Mouse (Mus musculus): ENCODE measurements around the gene Irf3.
A peak's percentile ranks its signal among the peaks of the same experiment; 100 is the strongest.

Gene Irf3

DNA sequence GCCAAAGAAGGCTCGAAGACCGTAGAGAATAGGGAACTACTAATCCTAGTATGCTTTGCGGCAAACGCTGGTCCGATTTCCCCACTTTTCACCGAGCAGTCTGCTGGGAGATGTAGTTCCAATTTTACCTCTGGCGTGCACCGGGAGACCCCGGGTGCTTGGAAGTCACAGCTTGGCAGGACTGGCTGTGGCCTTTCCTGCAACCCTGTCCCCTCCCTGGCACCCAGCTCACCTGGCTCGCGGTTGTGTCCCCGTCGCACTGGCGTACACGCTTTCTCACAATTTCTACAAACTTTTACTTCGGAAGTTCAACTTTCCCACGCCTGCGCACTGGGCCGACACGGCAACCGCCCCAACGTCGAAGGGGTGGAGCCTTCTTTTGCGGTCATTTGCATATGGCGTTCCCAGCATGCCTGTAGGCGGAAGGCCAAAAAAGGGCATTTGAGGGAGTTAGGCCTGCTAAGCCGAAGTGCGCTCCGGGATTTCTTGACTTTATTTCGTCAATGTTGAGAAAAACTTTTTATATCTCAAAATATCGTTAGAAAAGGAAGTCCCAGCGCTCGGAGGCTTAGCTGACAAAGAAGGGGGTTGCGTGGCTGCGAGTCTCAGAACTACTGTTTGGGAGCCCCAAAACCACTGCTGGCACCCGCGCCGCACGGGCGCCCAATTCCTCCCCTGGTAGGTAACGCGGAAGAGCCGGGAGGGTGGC is at the start of gene Irf3:
Gene Irf3 (plus strand): TSS at position 418 of the 709 bp plus-strand sequence.
- DNase-seq (ENCODE audit: low read depth) = peak; percentile 99

DNA sequence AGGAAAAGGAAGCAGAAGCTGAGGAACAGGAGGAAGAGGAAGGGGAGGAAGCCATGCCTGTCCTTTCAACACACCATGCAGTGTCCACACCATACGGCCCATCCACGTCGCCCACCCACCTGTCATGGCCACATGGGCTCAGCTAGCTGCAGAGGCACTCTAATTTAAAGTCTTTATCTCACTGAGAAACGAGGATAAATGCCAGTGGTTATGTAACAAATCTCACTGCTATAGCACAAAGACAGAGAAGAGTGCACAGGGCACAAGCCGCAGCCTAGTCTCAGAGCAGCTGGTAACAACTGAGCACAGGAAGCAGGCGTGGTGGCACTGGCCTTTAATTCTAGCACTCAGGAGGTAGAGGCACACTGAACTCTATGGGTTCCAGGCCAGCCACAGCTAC is 47.5 kb upstream of the Irf3 start:
- DNase-seq (ENCODE audit: low read depth) = no peak

GRCm38 (mm10) chr7:44951960-44952359 is 45.5 kb upstream of the Irf3 start:
- DNase-seq (ENCODE audit: low read depth) = peak; percentile 87

DNA sequence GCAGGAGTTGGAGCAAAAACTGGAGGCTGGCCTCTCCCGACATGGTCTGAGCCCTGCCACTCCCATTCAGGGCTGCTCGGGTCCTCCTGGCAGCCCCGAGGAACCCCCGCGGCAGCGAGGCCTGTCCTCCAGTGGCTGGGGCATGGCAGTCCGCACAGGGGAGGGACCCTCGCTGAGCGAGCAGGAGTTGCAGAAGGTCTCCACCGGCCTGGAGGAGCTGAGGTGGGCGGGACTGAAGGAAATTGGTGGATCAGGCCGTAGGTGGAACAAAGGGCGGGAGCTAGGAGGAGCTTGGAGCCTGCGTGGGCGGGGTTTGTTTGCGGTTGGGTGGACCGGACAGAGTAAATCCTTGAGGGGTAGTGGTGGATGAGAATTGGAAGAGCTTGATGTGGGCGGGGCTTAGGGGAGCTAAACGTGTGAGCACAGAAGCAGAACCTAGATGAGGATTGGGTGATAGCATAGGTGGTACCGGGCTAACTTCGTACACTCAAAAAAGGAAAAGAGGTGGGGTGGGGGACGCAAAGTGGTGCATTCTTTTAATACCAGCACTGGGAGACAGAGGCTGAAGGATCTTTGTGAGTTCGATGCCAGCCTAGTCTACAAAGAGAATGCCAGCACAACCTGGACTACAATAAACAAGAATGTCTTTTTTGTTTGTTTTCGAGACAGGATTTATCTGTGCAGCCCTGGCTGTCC is 44.7 kb upstream of the Irf3 start:
- DNase-seq (ENCODE audit: low read depth) = peak; percentile 99

DNA sequence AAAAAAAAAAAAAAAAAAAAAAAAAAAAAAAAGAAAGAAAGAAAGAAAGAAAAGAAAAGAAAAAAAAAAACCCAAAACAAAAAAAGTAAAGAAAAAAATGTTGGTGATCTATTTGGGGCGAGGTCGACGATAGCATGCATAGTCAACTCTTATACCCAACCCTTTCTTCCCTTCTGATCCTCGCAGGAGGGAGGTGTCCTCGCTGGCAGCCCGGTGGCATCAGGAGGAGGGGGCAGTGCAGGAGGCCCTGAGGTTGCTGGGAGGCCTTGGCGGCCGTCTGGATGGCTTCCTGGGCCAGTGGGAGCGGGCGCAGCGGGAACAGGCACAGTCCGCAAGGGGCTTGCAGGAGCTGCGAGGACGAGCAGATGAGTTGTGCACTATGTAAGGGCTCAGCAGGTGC is 43.9 kb upstream of the Irf3 start:
- no peak for DNase-seq (ENCODE audit: low read depth)

- peak; percentile 86 for DNase-seq (ENCODE audit: low read depth)
Measured at GRCm38 (mm10) chr7:44954091-44954885, 43.2 kb upstream of the Irf3 start.

GRCm38 (mm10) chr7:44955628-44956027 is 41.8 kb upstream of the Irf3 start:
- DNase-seq (ENCODE audit: low read depth) = peak; percentile 66

GRCm38 (mm10) chr7:44956266-44956665 is 41.2 kb upstream of the Irf3 start:
- DNase-seq (ENCODE audit: low read depth) = no peak

DNA sequence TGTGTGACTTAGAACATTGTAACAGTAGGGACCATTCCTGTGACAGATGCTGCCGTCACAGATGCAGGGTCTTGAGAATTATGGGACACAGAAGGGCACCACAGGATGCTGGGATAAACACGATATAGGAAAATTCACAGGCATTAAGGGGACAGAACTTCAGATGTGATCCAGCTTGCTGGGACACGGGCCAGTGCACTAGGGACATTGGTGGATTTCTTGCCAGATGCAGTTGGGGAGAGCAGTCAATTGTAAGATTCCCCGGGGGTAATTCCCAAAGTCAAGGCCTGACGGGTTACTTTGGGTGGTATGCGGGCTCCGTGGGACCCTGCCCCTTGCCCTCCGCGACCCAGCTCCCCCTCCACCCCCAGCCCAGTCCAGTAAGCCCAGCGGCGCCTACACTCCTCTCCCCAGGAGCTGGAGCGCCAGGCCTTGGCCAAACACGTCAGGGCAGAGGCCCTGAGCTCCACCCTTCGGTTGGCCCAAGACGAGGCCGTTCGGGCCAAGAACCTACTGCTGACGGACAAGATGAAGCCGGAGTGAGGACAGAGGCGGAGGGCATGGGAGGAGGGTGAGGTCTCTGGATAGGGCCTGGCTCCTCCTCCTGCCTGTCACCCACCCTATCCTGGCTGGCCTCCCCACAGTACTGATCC is 40.1 kb upstream of the Irf3 start:
- DNase-seq (ENCODE audit: low read depth) = no peak

DNA sequence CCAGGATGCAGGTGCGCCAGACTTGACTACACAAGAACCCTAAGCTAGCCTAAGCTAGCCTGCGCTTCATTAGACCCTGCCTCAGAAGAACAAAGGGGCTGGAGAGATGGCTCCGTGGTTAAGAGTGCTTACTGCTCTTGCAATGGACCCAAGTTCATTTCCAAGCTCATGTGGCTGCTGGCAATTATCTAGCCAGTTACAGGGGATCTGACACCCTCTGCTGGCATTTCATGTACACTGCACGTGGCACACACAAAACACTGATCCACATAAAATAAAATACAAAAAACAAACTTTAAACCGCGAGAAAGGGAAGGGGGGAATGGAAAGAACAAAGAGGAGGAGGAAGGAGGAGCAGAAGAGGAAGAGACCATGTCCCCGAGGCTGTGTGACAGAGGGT is 39.2 kb upstream of the Irf3 start:
- peak; percentile 85 for DNase-seq (ENCODE audit: low read depth)

DNA sequence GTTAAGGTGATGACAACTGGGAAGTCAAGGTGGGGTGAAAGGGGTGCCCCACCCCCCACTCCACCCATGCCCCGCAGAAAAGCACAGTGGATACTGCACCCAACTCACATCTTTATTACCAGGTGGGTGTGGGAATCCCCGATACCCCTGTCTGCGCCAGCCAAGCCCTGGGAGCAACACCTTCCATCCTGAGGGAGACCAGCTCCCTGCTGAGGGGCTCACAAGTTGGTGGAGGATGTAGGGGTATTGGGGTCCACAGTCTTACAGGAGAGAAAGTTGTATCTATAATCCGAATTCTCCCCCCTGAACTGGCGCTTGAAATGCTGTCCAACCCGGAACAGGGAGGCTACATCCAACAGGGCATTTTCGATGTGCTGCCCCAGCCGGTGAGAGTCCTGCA is 38.2 kb upstream of the Irf3 start:
- no peak for DNase-seq (ENCODE audit: low read depth)

DNA sequence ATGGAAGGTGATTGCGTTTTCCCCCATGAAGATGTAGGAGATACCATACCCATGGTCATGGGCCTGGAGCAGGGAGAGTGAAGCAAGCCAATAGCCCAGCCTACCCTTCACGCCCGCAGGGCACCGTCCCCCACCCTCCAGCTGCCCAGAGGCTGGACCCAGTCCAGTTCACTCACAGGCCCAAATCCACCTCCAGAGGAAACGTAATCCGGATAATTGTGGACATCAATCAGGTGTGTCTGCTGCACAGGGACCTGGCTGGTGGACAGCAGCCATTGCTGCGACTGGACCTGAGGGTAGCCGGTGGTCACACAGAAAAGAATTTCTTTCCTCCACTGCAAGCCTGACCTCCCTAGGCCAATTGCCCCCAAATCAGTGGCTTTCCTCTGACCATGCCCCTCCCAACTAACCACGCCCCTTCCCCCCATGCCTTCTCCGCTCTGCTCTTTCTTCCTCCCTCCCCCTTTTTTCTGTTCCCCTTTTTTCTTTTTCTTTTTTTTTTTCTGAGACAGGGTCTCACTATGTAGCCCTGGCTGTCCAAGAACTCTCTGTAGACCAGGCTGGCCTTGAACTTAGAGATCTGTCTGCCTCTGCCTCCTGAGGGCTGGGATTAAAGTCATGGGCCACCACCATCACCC is 37.5 kb upstream of the Irf3 start:
- no peak for DNase-seq (ENCODE audit: low read depth)

DNA sequence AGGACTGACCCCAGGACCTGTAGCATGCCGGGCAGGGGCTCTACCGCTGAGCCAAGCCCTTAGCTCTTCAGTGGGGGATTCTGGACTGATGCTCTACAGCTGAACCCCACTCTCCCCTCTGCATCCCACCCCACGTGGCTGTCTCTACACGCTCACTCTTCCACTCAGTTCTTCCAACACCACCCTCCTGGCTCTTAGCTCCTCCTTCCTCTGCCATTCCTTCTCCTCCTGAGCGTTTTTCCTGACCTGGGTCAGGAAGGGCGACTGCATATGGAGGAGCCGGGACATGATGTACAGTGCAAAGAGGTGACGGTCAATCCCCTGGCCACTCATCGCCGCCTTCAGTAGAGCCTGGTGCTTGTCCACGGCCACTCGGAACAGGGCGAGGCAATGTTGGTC is 36.9 kb upstream of the Irf3 start:
- no peak for DNase-seq (ENCODE audit: low read depth)

GRCm38 (mm10) chr7:44962337-44962736 is 35.1 kb upstream of the Irf3 start:
- DNase-seq (ENCODE audit: low read depth) = no peak

GRCm38 (mm10) chr7:44962831-44963230 is 34.6 kb upstream of the Irf3 start:
- no peak for DNase-seq (ENCODE audit: low read depth)

DNA sequence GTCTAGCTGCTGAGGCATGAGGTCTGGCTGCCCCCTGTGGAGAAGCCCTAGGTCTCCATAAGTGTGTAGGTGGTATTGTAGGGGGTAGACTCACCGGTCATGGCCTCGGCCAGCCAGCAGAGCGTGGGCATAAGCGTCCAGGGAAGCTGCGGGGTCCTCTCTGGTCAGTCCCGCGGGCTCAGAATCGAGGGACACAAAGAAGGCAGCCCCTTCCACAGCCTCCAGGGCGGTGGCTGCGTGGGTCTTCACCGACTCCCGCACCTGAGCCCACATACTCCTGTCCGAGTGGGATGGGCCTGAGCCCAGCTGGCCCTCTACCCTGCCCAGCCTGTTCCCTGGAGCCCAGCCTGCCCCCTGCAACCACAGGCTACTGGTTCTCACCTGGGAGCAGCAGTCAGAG is 32.5 kb upstream of the Irf3 start:
- no peak for DNase-seq (ENCODE audit: low read depth)

DNA sequence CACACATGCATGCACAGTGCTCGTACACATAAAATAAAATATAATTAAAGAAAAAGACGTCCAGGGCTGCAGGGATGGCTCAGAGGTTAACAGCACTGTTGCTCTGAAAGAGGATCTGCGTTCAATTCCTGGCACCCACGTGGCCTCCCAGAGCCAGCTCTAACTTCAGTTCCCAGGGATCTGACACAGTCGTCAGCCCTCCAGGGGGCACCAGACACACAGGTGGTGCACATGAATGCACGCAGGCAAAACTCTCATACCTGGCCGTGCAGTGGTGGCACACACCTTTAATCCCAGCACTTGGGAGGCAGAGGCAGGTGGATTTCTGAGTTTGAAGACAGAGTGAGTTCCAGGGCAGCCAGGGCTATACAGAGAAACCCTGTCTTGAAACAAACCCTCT is 31.5 kb upstream of the Irf3 start:
- no peak for DNase-seq (ENCODE audit: low read depth)

GRCm38 (mm10) chr7:44966638-44967037 is 30.8 kb upstream of the Irf3 start:
- DNase-seq (ENCODE audit: low read depth) = no peak

DNA sequence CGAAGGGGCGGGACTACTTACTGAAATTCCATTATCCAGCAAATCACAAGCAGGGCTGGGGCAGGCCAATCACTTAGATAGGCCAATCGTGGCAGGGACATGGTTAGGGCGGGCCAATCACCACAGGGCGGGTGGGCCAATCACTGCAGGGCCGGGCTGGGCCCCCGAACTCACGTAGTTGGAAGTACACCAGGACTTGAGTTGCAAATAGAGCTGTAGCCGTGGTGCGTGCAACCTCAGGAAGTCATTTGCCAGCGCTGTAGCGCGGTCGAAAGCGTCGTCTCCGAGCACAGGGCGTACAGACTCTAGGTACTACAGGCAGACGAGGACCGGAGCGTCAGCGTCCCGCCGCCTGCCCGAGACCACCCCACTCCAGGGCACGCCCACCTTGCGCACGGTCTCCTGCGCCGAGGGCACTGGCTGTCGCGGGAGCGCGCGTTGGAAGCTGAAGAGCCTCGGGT is 27.2 kb upstream of the Irf3 start:
- peak; percentile 32 for DNase-seq (ENCODE audit: low read depth)

DNA sequence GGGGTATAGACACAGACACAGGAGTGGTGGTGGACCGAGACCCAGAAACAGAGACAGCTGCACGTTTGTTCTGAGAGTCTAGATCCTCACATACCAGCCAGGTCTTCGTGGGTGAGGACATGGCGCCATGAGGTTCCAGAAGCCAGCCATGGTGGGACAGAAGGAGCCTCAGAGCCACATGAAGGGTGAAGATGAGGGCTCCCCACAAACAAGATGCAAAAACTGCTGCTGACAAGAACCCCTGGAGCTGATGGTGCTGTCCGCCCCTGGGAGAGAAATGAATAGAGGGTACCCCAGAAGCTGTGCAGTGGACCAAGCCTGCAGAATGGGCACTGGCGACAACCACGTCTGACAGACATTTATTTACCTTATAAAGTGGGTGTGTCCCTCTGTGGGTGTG is 26.3 kb upstream of the Irf3 start:
- no peak for DNase-seq (ENCODE audit: low read depth)

- no peak for DNase-seq (ENCODE audit: low read depth)
Measured at GRCm38 (mm10) chr7:44973415-44974130, 23.9 kb upstream of the Irf3 start.
